Mouse (Mus musculus) layer of hippocampus, adult 9-10 months (tissue): ENCODE results near the gene St7.
A peak's percentile ranks its signal among the peaks of the same experiment; 100 is the strongest.

ENCODE experiments used
- DNase-seq: peaks from one replicate; pipeline ENCODE4 v3.0.0; 2022; ENCODE audit warnings: low spot score

The St7 gene

GRCm38 (mm10) chr6:17763963-17764659 lies 71.4 kb downstream of the St7 start:
- DNase-seq = peak; percentile 80

- DNase-seq = no peak
Observed at GRCm38 (mm10) chr6:17764660-17764998, 71.9 kb downstream of the St7 start.

- no peak for DNase-seq
Observed at GRCm38 (mm10) chr6:17769972-17770644, 77.4 kb downstream of the St7 start.

- DNase-seq = no peak
Observed at GRCm38 (mm10) chr6:17770645-17771345, 78.1 kb downstream of the St7 start.

GRCm38 (mm10) chr6:17771456-17771855 lies 78.7 kb downstream of the St7 start:
- no peak for DNase-seq

GRCm38 (mm10) chr6:17772514-17772913 lies 79.8 kb downstream of the St7 start:
- DNase-seq = no peak

- DNase-seq = no peak
Observed at GRCm38 (mm10) chr6:17776041-17776440, 83.3 kb downstream of the St7 start.

- no peak for DNase-seq
Observed at GRCm38 (mm10) chr6:17777018-17777799, 84.5 kb downstream of the St7 start.

- DNase-seq = no peak
Observed at GRCm38 (mm10) chr6:17778648-17779202, 86.0 kb downstream of the St7 start.

GRCm38 (mm10) chr6:17783511-17783910 lies 90.8 kb downstream of the St7 start:
- no peak for DNase-seq

GRCm38 (mm10) chr6:17784523-17784922 lies 91.8 kb downstream of the St7 start:
- DNase-seq = no peak

GRCm38 (mm10) chr6:17785248-17785647 lies 92.5 kb downstream of the St7 start:
- no peak for DNase-seq

- no peak for DNase-seq
Observed at GRCm38 (mm10) chr6:17787810-17788209, 95.1 kb downstream of the St7 start.

GRCm38 (mm10) chr6:17790251-17790650 lies 97.5 kb downstream of the St7 start:
- DNase-seq = no peak

- no peak for DNase-seq
Observed at GRCm38 (mm10) chr6:17793471-17793870, 100.7 kb downstream of the St7 start.

GRCm38 (mm10) chr6:17797271-17797713 lies 104.6 kb downstream of the St7 start:
- DNase-seq = no peak

- no peak for DNase-seq
Observed at GRCm38 (mm10) chr6:17800694-17801093, 108.0 kb downstream of the St7 start.

- no peak for DNase-seq
Observed at GRCm38 (mm10) chr6:17804468-17804867, 111.7 kb downstream of the St7 start.

- DNase-seq = no peak
Observed at GRCm38 (mm10) chr6:17806569-17806968, 113.8 kb downstream of the St7 start.

GRCm38 (mm10) chr6:17811063-17811462 lies 118.3 kb downstream of the St7 start:
- no peak for DNase-seq

- no peak for DNase-seq
Observed at GRCm38 (mm10) chr6:17811531-17811930, 118.8 kb downstream of the St7 start.

- no peak for DNase-seq
Observed at GRCm38 (mm10) chr6:17814074-17814649, 121.4 kb downstream of the St7 start.
